Mouse (Mus musculus): Measurements from ENCODE around the gene Doc2g. TPM values are rescaled to one million over a fixed set of nuclear protein-coding genes. Genes with fewer than 3 reads are reported as not detected.
"Not testable (repeated sequence)": the region's sequence is repeated elsewhere in the genome, so short reads cannot be mapped to it uniquely, and the experiment has no call there.

Gene Doc2g
- polyA plus RNA-seq, 1 experiment from 2014 or later, result 3.0 TPM

DNA sequence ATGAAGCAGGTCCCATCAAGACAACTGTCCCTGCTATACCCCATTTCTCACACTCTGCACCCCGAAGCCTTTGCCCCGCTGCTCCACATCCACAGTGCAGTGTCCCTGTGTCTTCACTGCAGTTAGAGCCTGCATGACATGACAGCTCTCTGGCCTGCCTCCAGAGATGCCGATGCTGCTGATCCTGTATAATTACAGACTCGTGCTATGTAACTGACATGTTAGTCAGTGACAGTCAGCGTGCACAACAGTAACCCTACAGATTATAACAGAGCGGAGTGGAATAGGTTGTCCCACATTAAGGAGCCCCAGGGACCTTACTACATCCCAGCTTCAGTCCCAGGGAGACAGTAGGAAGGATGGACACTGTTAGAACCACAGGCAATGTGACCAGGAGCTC is 28.5 kb upstream of the Doc2g start:
- H3K27me3 ChIP-seq (ENCODE audit: insufficient read depth, poor library complexity, severe bottlenecking); H3K4me3 ChIP-seq; H3K27ac ChIP-seq; DNase-seq (ENCODE audit: low spot score); H3K36me3 ChIP-seq; H3K9me3 ChIP-seq: not testable (repeated sequence)
- 91% methylated on average over 6 of the region's 6 CpGs for WGBS
- H3K4me1 ChIP-seq (replicated peaks), result peaks cover 16% of the 10 kb centered on the region

DNA sequence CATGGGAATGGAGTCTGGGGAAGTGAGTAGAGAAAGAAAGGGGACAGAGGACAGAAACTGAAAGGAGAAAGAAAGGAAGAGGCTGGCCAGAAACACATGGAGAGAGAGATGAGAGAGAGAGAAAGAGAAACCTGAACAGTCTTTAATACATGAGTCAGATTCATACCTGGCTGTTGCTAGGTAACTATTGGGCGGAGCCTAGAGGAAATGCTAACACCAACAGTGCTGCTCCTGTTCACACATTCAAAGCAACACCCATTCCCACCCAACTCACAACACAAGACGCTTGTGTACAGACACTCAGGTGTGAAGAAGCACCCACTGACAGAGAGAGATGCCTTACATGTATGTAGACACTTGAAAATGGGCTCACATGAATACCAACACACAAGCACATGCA is 27.2 kb upstream of the Doc2g start:
- DNase-seq (ENCODE audit: low spot score), result no peak
- no peak overlapping the region for H3K27ac ChIP-seq
- H3K27me3 ChIP-seq (ENCODE audit: insufficient read depth, poor library complexity, severe bottlenecking), result no peaks in the 10 kb centered on the region
- peaks cover 27% of the 10 kb centered on the region for H3K4me1 ChIP-seq (replicated peaks)
- no peaks in the 10 kb centered on the region for H3K36me3 ChIP-seq
- 75% methylated on average over 2 of the region's 2 CpGs for WGBS
- no peak overlapping the region for H3K4me3 ChIP-seq
- no peaks in the 10 kb centered on the region for H3K9me3 ChIP-seq

DNA sequence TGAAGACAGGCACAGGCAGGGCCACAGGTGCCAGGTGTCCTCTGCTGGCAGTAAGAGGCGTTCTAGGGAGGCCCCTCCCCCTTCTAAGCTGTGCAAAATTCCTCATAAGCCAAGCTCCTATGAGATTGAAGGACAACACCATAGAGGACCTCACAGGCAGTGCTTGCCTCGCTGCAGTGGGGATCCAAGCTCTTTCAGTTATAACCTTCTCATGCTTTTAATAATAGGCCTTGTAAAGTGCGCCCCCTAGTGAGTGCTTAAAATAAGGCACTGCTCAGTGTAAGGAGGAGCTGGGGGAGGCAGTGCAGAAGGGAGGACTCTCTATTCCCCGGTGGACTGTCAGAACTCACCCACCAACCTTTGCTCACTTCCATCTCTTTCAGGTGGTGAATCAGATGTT is 22.8 kb upstream of the Doc2g start:
- Histone ChIP-seq H3K4me1 (replicated peaks) (peaks cover 50% of the 10 kb centered on the region), H3K36me3 (no peaks in the 10 kb centered on the region), H3K27me3 (ENCODE audit: insufficient read depth, poor library complexity, severe bottlenecking) (no peaks in the 10 kb centered on the region), H3K4me3 (no peak overlapping the region), H3K9me3 (no peaks in the 10 kb centered on the region), H3K27ac (peak overlapping the region; percentile 74)
- 25% methylated on average over 4 of the region's 4 CpGs for WGBS
- DNase-seq (ENCODE audit: low spot score), result peak; percentile 79

GRCm38 (mm10) chr19:3980917-3981316 is 22.2 kb upstream of the Doc2g start:
- Histone ChIP-seq H3K27ac (no peak overlapping the region; the same call in 1 of the 2 replicates), H3K36me3 (no peaks in the 10 kb centered on the region), H3K27me3 (ENCODE audit: insufficient read depth, poor library complexity, severe bottlenecking) (no peaks in the 10 kb centered on the region), H3K9me3 (no peaks in the 10 kb centered on the region), H3K4me1 (replicated peaks) (peaks cover 56% of the 10 kb centered on the region), H3K4me3 (no peak overlapping the region)
- 80% methylated on average over 9 of the region's 9 CpGs for WGBS
- DNase-seq (ENCODE audit: low spot score), result no peak

- peak overlapping the region; percentile 86 for H3K27ac ChIP-seq
- peaks cover 64% of the 10 kb centered on the region for H3K4me1 ChIP-seq (replicated peaks)
- peaks cover 2% of the 10 kb centered on the region for H3K9me3 ChIP-seq
- 23% methylated on average over 9 of the region's 9 CpGs for WGBS
- 0 out of 2 replicates have a peak overlapping the region, but pooled peaks have one; percentile 9 for H3K4me3 ChIP-seq
- H3K27me3 ChIP-seq (ENCODE audit: insufficient read depth, poor library complexity, severe bottlenecking), result no peaks in the 10 kb centered on the region
- DNase-seq (ENCODE audit: low spot score), result peak; percentile 44
- H3K36me3 ChIP-seq, result no peaks in the 10 kb centered on the region
These were observed 19.4 kb upstream of the Doc2g start for GRCm38 (mm10) chr19:3983527-3984200.

DNA sequence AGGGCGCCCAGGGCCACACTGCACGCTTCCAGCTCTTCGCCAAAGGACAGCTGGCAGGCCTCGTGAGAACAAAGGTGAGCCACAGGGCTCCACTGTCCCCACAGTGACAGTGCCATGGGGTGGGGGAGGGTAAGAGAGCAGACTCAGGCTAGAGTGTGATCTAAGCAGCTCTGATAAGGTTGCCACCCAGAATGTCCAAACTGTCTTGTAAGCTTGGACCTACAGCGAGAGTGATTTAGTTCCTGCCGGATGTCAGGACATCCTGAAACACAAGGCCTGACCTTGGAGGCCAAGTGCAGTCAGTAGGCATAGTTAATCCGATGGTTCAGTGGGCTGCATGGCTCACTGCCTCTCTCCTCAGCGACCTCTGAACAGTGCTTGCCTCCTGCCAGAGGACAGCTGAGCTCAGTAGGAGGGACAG is 17.8 kb upstream of the Doc2g start:
- Histone ChIP-seq H3K27me3 (ENCODE audit: insufficient read depth, poor library complexity, severe bottlenecking) (no peaks in the 10 kb centered on the region), H3K4me3 (no peak overlapping the region; the same call in 1 of the 2 replicates), H3K4me1 (replicated peaks) (peaks cover 56% of the 10 kb centered on the region), H3K27ac (peak overlapping the region; percentile 86), H3K36me3 (no peaks in the 10 kb centered on the region), H3K9me3 (peaks cover 5% of the 10 kb centered on the region)
- WGBS, result 16% methylated on average over 8 of the region's 8 CpGs
- peak; percentile 70 for DNase-seq (ENCODE audit: low spot score)

GRCm38 (mm10) chr19:3986334-3986733 is 16.8 kb upstream of the Doc2g start, which contains the start of gene Acy3:
Gene Acy3 (plus strand): TSS chr19:3986570.
- peaks cover 58% of the 10 kb centered on the region for H3K4me1 ChIP-seq (replicated peaks)
- no peak within 1 kb of the TSS for H3K4me3 ChIP-seq
- H3K9me3 ChIP-seq, result peaks cover 5% of the 10 kb centered on the region
- WGBS, result 22% methylated on average over 8 of the region's 8 CpGs
- H3K27me3 ChIP-seq (ENCODE audit: insufficient read depth, poor library complexity, severe bottlenecking), result no peaks in the 10 kb centered on the region
- peak within 1 kb of the TSS; percentile 86 for H3K27ac ChIP-seq
- DNase-seq (ENCODE audit: low spot score), result peak; percentile 44
- no peaks in the 10 kb centered on the region for H3K36me3 ChIP-seq

DNA sequence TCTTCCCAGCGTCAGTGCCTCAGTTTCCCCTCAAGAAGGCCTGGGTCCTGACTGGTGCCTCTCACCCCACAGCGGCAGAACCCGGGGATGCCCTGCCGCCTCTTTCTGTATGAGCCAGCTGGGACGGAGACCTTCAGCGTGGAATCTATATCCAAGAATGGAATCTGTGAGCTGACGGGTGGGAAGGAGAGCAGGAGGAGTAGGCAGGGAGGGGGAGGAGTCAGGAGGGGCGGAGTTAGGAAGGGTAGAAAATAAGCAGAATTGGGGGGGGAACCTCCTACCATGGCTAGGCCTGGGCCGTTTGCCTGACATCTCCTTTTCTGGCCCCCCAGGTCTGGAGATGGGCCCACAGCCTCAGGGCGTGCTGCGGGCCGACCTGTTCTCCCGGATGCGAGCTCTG is 15.0 kb upstream of the Doc2g start:
- DNase-seq (ENCODE audit: low spot score), result no peak
- H3K27ac ChIP-seq, result no peak overlapping the region; the same call in 1 of the 2 replicates
- 90% methylated on average over 14 of the region's 14 CpGs for WGBS
- no peak overlapping the region for H3K4me3 ChIP-seq
- peaks cover 66% of the 10 kb centered on the region for H3K4me1 ChIP-seq (replicated peaks)
- H3K9me3 ChIP-seq, result peaks cover 5% of the 10 kb centered on the region
- H3K36me3 ChIP-seq, result no peaks in the 10 kb centered on the region
- 0 out of 2 replicates have a peak, but pooled peaks cover 4% of the 10 kb centered on the region for H3K27me3 ChIP-seq (ENCODE audit: insufficient read depth, poor library complexity, severe bottlenecking)

- Histone ChIP-seq H3K27ac (no peak overlapping the region), H3K4me3 (no peak overlapping the region), H3K4me1 (replicated peaks) (peaks cover 60% of the 10 kb centered on the region), H3K36me3 (no peaks in the 10 kb centered on the region), H3K9me3 (peaks cover 5% of the 10 kb centered on the region), H3K27me3 (ENCODE audit: insufficient read depth, poor library complexity, severe bottlenecking) (0 out of 2 replicates have a peak, but pooled peaks cover 4% of the 10 kb centered on the region)
- 76% methylated on average over 4 of the region's 4 CpGs for WGBS
- no peak for DNase-seq (ENCODE audit: low spot score)
These were observed 14.4 kb upstream of the Doc2g start for GRCm38 (mm10) chr19:3988750-3989149.

- 0 out of 2 replicates have a peak, but pooled peaks cover 4% of the 10 kb centered on the region for H3K27me3 ChIP-seq (ENCODE audit: insufficient read depth, poor library complexity, severe bottlenecking)
- peak overlapping the region; percentile 51; the same call in 1 of the 2 replicates for H3K27ac ChIP-seq
These were observed 12.3 kb upstream of the Doc2g start for GRCm38 (mm10) chr19:3990804-3991203.

GRCm38 (mm10) chr19:3991562-3991961 is 11.6 kb upstream of the Doc2g start:
- 92% methylated on average over 3 of the region's 3 CpGs for WGBS

More at GRCm38 (mm10) chr19:3990804-3991203, 12.3 kb upstream of the Doc2g start:
- H3K9me3 ChIP-seq, result peaks cover 5% of the 10 kb centered on the region
- H3K4me3 ChIP-seq, result no peak overlapping the region
- peaks cover 41% of the 10 kb centered on the region for H3K4me1 ChIP-seq (replicated peaks)
- 52% methylated on average over 6 of the region's 6 CpGs for WGBS
- H3K36me3 ChIP-seq, result no peaks in the 10 kb centered on the region
- no peak for DNase-seq (ENCODE audit: low spot score)

GRCm38 (mm10) chr19:3991966-3992365 is 11.1 kb upstream of the Doc2g start:
- DNase-seq (ENCODE audit: low spot score), result no peak
- H3K4me3 ChIP-seq, result no peak overlapping the region
- H3K27ac ChIP-seq, result peak overlapping the region; percentile 45; the same call in 1 of the 2 replicates
- H3K9me3 ChIP-seq, result peaks cover 5% of the 10 kb centered on the region
- no peaks in the 10 kb centered on the region for H3K36me3 ChIP-seq
- 0 out of 2 replicates have a peak, but pooled peaks cover 4% of the 10 kb centered on the region for H3K27me3 ChIP-seq (ENCODE audit: insufficient read depth, poor library complexity, severe bottlenecking)
- WGBS, result 80% methylated on average over 3 of the region's 3 CpGs
- H3K4me1 ChIP-seq (replicated peaks), result peaks cover 34% of the 10 kb centered on the region

More at GRCm38 (mm10) chr19:3991562-3991961, 11.6 kb upstream of the Doc2g start:
- Histone ChIP-seq H3K9me3 (peaks cover 5% of the 10 kb centered on the region), H3K27ac (peak overlapping the region; percentile 45; the same call in 1 of the 2 replicates), H3K4me1 (replicated peaks) (peaks cover 38% of the 10 kb centered on the region), H3K27me3 (ENCODE audit: insufficient read depth, poor library complexity, severe bottlenecking) (0 out of 2 replicates have a peak, but pooled peaks cover 4% of the 10 kb centered on the region), H3K36me3 (no peaks in the 10 kb centered on the region), H3K4me3 (no peak overlapping the region)
- DNase-seq (ENCODE audit: low spot score), result no peak

- Histone ChIP-seq H3K4me3 (no peak within 1 kb of the TSS), H3K4me1 (replicated peaks) (peaks cover 31% of the 10 kb centered on the region), H3K27me3 (ENCODE audit: insufficient read depth, poor library complexity, severe bottlenecking) (0 out of 2 replicates have a peak, but pooled peaks cover 4% of the 10 kb centered on the region), H3K27ac (peak within 1 kb of the TSS; percentile 45; the same call in 1 of the 2 replicates), H3K36me3 (no peaks in the 10 kb centered on the region), H3K9me3 (peaks cover 5% of the 10 kb centered on the region)
- DNase-seq (ENCODE audit: low spot score), result no peak
- 57% methylated on average over 5 of the region's 5 CpGs for WGBS
These were observed 10.7 kb upstream of the Doc2g start, which contains the start of gene Tbx10 for GRCm38 (mm10) chr19:3992416-3992815. Gene Tbx10 (plus strand): TSS chr19:3992752.

Measured in hindbrain, embryonic 10.5 days (tissue).